Mouse (Mus musculus): ENCODE results near the gene Cdc42bpg.

DNA sequence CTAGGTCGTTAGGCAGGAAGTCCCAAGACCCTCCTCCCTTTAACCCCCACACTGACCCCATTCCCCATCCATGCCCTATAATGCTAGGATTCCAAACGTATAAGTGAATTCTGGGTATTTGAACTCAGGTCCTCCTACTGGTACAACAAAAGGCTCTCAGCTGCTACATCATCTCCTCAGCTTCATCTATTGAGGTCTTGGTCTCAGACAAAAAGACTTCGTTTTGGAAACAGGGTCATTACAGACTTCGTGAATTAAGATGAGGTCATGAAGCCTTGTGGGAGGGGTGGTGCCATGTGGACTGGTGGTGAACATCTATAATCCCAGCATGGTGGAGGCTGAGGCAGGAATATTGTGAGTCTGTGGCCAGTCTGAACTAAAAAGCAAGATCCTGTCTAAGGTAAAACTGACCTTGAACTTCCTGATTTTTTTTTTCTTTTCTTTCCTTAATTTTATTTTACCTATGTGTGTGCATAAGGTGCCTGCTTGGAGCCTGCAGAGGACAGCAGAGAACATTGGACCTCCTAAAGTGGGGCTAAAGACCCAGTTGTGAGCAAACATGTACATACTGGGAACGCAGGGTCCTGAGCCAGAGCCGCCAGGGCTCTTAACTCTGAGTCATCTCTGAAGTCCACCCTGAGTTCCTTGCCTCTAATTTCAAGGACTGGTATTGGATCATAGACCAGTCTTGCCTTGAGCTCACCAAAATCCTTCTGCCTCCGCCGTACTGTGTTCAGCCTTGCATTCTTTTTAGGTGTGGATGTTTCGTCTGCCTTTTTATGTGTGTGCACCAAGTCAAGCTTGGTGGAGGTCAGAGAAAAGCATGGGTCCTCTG lies 27.7 kb downstream of the Cdc42bpg start:
- TF ChIP-seq TAL1 (IDR thresholded peaks at IDR 0.05; ENCODE audit: low read length) (no peak), GATA1 (IDR thresholded peaks at IDR 0.05; ENCODE audit: low read length) (no peak)

Measured in erythroblast, embryonic 14.5 days (primary cell).